Mouse (Mus musculus) R1 (cell line): ENCODE measurements at regions not wholly inside any gene's neighbourhood (a gene's known extent, or its start where the extent isn't known, plus 50 kb on each side); places are given as distances from the start of the nearest gene placed in this dataset.
A peak's percentile ranks its signal among the peaks of the same experiment; 100 is the strongest.

Experiments
- DNase-seq: peaks from one replicate; pipeline ENCODE4 v3.0.0-alpha.2; 2018; ENCODE audit warnings: low read depth, low spot score

DNA sequence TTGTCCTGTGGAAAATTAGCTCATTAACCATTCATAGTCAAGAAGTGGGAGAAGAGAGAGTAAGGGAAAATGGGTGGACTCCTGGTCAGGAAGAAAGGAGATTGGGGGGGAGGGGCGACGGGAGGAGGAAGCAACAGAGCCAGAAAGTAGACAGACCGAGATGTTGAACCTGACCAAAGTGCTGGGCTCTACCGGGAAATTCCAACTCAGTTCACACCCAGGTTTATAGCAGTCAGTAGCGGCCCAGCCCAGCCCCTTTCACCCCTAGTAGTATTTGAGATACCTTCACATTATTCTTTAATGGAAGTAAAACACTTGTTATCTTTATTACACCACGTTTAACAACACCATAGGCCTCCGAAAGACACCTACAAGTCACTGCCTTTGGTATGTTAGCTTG, 158.2 kb downstream of the Hibadh start:
- DNase-seq: no peak

DNA sequence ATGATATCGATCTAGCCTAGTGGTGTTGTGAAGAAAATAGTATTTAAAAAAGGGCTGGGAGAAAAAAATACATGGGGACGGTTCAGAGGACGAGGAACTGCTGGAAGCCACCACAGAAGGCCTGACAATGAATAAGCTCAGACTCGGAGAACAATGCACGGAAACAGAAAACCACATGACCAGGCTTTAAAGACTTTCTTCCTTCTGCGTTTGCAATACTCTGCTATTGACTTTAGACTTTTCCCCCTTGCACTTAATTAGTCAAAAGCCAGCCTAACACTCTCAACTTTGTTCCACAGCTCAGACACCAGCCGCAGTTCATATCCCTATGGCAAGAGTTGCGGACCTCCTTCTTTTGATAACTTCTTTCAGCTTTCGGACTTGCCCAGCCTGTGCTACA, 154.0 kb downstream of the Hibadh start:
- DNase-seq: no peak

DNA sequence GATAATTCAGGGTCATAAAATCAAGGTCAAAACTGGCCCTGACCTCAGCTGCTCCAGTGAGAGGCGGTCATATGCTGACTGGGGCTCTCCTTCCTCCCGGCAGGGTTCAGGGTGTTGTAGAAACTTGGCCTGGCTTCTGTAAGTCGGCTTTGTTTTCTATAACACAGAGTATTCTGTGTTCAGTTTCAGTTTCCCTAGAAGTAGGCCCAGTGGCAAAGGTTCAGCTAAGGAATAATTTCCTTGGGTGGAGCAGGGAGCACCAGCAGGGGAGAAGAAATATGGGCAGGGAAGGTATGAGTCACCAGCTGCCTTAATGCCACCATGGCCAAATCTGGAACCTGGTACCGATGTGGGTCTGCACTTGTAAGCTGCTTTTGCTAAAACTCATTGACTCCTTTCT, 153.5 kb downstream of the Hibadh start:
- DNase-seq: no peak

DNA sequence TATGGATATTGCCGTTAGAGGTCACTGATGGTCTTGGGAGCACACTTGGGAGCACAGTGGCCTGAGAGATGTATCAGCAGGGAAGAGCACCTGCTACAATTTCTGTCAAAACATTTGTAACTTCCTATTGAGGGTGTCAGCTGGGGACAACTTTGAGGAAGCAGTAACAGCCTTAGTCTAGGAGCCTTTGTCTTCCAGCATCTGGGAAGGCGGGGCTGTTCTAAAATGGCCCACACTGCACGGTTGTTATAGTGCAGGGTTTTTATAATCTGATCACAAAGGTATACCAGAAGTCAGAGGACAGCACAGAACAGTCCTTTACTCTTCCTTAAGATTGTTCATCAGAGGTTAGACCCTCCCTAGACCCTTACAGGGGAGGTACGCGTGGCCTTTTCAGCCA, 152.3 kb downstream of the Hibadh start:
- no peak for DNase-seq

DNA sequence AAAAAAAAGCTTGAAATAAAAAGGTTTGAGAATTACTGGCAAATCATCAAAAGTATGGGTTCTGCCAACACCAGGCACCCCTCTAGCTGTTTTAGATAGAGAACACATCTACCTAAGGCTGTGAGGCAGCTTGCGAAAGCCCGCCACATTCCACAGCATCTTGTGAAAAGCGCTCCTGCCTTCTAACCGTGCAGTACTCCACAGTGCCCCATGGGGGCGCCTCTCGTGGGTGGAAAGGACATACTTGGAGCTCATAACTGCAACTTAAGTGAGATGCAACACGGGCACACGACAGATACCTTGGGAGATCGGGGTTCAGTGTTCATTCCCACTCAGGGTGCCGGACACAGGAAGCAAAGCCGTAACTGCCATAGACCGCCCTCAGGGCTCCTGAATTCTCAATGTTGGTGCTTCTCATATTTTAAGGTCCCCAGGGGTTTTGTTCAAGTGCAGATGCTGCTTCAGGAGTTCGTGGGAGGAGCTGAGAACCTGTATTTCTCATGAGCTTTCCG, 149.9 kb downstream of the Hibadh start:
- peak; percentile 60 for DNase-seq

DNA sequence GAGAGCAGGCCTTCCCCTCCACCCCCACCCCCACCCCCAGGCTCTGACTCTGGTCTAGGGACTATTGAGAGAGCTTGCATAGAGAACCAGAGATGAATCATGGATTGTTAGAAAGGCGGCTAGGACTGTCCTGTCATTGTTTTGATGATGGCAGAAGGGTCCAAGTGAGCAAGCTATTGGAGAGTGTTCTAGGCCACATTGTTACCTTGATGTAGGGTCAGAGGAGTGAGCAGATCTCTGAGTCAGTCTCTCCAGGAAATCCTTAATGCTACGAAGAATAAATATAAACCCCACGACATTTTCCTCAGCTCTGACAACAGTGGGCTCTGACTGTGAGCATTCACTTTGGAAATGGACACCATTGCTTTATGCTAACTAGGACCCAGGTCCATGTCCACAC, 144.9 kb downstream of the Hibadh start:
- DNase-seq: no peak

DNA sequence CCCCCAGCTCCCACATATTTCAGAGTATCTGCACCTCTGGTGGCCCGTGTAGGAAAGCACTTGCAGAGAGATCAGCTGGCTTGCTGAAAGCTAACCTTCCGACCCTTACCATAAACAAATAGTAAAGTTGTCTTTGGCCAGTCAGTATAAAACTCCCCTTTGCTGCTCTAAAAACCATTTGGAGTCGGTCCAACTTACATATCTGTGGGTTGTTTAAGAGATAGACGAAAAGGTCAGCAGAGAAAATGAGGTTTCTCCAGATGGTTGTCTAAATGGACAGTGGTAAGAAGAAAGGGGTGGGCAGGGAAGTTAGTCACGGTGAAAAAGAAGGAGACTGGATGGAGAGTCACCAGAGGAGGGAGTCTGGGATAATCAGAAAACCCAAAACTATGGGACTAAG, 144.3 kb downstream of the Hibadh start:
- DNase-seq: no peak
